Mouse (Mus musculus) heart, postnatal 4 days (tissue): ENCODE measurements around the gene Tsc1. TPM values are rescaled to one million over a fixed set of nuclear protein-coding genes. Genes with fewer than 3 reads are reported as not detected.

Experiments
- DNase-seq: peaks from one replicate; pipeline ENCODE4 v3.0.0; 2021
- total RNA-seq, 2 experiments: library from RNA; stranded (reverse); gene quantifications; 2 replicates each; pipeline ENCODE4 v1.2.3; 2021

Gene Tsc1
- total RNA-seq, 2 experiments from 2014 or later = 16.4 to 17.5 TPM

DNA sequence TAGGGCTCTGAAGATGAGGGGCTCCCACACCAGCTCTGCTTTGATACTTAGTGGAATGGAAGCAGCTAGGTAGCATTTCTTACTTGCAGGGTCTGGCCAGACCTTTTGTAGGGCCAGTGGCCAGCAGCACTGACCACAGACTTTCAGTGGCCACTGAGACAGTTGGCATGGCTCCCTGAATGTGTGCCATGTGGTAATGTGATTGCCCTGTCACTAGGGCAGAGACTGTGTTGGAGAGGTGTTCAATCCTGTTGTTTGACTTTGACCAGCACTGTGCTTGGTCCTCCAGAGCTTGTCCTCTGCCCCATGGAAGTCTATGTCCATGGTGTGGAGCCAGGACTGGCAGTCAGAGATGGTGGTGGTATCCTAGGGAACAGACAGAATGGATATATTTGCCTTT, 9.5 kb downstream of the Tsc1 start:
- DNase-seq = no peak

DNA sequence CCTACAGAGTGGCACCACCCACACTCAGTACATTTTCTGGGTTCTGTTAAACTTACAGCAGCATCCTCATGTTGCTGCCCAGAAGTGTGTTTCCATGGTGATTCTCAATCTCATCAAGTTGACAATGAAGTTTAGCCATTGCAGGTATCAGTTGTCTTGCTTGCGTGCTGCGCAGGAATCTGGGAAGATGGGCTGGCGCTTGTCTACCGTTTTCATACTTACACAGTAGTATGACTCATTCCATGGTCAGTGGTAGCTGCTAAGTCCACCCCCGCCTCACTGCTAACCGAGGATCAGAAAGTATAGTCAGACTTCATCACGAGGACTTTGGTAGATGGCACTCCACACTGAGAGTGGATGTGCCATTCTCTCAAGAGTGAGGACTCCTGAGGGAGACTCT, 12.3 kb downstream of the Tsc1 start:
- DNase-seq = no peak

DNA sequence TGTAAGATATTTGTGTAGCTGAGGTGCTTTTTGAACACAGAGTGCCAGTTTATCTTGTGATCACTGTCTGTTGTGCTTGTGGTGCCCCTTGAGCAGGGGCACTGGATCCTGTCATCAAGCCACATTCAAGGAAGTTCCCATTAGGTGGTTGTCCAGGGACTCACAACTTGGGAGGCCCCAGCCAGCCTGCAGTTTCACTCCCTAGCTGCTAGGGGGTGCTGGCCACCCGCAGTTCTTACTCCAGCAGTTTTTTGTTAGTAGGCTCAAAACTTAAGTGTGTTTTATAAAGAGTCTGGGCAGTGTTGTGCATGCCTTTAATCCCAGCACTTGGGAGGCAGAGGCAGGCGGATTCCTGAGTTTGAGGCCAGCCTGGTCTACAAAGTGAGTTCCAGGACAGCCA, 13.3 kb downstream of the Tsc1 start:
- peak; percentile 16 for DNase-seq

DNA sequence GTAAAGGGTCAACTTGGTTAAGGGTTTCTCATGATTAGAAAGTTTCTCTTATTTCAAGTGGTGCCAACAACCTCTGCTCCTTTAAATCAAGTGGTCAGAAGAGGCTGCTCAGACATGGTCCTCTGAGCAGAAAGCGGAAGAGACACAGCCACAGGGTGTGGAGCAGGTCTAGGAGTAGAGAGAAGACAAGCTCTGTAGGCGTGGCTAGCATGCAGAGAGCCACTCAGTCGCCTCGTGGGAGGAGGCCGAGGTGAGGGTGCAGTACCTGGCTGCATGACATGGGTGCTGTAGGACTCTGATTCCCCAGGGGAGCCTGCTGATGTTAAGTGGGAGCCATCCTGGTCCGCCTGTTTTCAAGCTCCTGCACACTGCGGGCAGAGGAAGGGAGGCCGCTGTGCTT, 15.2 kb downstream of the Tsc1 start:
- DNase-seq = no peak

DNA sequence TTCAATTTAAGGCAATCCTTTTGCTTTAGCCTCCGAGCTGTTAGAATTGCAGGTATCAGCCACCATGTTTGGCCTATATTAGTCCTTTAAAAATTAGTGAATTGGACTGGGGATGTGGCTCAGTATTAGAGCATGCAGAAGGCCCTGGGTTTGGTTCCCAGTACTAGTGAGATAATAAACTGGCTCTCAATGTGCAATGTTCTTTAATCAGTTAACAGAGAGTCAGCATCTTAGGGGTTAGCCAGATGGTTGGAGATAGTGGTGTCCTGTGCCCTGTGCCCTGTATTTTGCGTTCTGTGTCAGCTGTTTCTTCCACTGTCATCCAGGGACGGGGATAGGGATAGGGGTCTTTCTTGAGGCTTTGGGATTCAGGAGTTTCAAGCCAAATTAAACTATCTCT, 21.9 kb downstream of the Tsc1 start:
- no peak for DNase-seq

DNA sequence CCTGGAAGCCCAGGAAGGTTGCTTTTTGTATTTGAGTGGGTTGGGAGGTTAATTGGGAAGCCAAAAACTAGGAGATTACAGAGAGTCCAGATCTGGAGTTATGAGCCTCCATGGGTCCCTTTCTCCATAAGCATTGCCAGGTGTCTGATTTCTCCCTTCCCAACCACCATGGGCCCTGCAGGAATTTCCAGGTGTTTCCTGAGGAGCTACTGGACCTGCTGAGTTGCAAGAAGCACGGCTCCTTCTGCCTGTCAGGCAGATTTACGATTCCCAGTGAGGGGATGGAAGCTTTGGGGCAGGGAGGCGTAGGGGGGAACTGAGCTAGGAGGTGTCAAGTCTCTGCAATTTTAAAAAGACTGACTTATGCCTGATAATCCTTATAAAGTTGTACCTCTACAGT, 24.8 kb downstream of the Tsc1 start:
- DNase-seq = no peak

DNA sequence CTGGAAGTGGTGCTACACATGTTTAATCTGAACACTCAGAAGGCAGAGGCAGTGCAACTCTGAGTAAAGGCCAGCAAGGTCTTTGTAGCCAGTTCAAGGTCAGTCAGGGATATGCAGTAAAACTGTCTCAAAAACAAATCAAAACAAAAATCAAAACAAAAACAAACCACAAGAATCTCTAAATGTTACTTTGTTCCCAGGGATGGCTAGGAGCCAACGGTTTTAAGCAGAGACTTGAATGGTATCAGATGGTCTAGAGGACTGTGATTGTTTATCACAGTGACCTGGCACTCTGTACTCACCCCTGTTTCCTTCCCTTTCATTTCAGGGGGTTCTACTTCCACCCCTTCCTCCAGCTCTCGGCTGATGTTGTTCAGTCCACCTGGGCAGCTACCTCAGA, 30.4 kb downstream of the Tsc1 start:
- no peak for DNase-seq

DNA sequence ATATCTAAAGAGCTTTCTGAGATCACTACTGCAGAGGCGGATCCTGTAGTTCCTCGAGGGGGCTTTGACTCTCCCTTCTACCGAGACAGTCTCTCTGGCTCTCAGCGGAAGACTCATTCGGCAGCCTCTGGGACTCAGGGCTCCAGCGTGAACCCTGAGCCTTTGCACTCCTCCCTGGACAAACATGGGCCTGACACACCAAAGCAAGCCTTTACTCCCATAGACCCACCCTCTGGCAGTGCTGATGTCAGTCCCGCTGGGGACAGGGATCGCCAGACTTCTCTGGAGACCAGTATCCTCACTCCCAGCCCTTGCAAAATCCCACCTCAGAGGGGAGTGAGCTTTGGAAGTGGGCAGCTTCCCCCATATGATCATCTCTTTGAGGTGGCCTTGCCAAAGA, 35.0 kb downstream of the Tsc1 start:
- no peak for DNase-seq

DNA sequence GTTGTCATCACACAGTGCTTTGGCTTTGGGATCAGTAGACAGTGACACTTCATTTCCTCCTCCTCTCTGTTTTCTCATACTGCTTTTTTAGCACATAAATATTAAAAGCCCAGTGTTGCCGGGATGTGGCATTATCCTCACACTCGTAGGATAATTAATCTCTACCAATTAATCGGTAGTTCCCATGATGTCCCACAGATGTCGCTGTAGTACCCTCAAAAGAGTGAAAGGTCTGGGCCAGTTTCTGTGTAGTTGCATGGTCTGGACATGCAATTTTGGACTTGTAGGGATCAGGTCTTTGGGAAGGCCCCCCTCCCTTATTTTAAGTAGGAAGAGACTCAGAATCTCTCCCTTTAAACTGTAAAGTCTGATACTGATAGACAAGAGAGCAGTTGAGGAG, 39.7 kb downstream of the Tsc1 start:
- DNase-seq = peak; percentile 52

DNA sequence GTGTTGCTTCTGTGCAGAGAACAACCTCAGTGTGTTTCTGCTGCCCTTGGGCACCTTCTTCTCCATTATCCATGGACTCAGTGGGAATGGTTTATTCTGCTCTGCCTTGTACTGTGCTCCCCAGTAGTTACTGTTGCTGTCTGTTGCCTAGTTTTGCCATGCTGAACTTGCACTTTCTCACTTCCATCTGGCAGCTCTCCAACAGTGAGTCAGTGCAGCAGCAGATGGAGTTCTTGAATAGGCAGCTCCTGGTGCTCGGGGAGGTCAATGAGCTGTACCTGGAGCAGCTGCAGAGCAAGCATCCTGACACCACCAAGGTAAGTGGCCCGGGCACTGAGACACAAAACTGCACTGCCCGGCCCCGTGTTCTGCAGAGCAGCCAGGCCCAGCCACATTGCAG, 40.7 kb downstream of the Tsc1 start:
- peak; percentile 40 for DNase-seq

DNA sequence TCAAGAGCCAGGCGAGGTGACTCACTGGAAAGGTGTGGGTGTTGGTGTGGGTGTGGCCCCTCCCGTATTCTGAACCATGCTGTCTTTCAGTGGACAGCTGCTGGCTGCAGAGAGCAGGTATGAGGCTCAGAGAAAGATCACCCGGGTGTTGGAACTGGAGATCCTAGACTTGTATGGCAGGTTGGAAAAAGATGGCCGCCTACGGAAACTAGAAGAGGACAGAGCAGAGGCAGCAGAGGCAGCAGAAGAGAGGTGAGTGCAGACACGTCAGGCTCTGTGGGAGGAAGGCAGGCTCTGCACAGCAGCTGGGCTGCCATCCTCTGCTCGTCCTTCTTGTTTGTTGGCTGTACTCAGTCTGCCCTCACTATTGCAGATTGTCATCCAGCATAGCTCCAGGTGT, 44.9 kb downstream of the Tsc1 start:
- no peak for DNase-seq

DNA sequence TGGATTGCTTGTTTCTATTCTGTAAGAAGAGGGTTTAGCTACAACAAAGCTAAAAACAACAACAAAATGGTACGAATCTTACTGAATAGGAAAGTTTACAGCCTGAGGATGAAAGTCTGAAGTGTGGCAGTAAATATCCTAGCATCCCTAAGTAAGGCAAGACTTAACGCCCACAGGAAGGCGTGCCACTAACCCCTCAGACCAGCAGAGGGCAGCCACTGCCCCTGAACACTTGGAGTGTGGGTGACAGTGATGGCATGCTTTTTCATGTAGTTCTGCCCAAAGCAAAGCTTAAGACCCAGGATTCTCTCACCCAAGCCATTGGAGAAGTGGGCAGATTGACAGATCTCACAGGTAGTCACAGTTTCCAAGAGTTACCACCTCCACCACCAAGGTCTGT, 47.4 kb downstream of the Tsc1 start:
- DNase-seq = peak; percentile 48

DNA sequence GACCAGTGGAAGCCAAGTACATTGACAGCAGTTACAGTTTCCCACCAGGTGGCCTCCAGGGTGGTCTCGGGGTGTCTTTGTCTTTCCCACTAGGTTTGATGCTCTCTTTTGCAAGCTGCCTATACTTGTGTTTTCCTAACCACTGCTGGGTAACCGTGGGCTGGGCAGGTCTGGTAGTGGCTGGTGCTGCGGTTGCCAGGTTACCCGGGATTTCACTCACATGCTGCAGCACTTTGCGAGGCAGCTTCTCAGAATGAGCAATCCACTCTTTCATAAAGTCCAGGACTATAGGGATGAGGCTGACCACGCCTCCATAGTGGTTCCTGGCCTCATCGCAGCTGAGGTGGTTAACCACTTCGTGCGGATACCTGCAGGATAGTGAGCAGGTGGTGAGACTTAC, 51.7 kb downstream of the Tsc1 start:
- no peak for DNase-seq

DNA sequence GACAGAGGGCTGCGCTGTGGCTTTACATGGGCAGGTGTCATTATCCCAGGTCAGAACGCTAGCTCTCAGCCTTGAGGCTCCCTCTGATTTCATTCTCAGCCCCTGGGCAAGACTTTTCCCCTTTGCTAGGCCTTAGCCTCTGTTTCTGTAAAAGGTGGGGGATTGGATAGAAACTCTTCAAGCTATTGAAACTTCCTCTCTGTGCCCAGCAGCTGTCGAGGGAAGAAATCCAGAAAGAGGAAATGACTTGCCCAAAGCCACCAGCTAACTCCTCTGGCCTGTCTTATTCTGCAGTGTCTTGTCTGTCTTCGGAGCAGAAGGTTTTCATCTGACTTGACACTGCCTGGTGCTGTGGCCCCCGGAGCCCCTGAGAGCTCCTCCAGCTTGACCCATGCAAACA, 57.5 kb downstream of the Tsc1 start:
- no peak for DNase-seq

DNA sequence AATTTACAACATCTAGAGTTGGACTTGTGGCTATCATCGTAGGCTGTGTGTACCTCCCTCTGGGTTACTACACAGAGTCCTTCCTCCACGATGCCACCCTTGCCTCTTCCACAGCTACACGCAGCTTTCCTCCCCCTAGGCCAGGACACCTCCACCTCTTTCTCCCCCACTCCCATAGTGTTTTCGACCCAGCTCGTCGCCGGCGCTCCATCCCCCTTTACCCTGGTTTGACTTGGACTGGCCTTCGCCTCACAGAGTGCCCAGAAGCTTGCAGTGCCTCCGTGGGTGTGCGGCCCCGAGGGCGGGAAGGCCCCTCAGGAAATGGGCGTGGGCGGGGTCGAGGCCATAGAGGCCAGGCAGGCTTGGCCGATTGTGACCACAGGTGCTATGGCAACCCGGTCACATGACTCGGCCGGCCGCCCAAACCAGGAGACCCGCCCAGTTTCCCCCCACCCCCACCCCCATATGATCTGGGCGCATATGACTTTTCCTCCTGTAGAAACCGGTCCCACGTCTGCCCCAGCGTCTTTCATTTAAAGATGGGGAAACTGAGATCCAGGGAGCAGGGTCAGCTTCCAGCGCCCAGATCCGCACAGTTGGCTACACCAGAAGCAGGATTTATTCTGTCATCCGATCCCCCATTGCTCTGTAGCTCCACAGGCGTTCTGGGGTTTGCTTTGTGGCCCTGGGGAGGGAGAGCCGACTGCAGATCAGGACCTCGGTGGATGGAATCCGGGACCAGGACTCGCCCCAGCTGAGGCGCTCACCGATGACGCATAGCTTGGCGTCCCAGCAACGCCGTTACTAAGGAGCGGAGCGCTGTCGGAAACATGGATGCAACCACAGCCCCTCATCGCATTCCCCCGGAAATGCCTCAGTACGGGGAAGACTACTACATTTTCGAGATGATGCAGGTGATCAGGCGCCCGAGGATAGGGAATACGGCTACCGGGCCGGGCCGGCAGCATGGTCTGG, 58.6 kb downstream of the Tsc1 start, which contains the start of the genes Spaca9 and Ak8:
Gene Spaca9 (minus strand): TSS at position 367 of the 975 bp plus-strand sequence.
Gene Ak8 (plus strand): TSS at position 804 of the 975 bp plus-strand sequence.
- peak; percentile 87 for DNase-seq

DNA sequence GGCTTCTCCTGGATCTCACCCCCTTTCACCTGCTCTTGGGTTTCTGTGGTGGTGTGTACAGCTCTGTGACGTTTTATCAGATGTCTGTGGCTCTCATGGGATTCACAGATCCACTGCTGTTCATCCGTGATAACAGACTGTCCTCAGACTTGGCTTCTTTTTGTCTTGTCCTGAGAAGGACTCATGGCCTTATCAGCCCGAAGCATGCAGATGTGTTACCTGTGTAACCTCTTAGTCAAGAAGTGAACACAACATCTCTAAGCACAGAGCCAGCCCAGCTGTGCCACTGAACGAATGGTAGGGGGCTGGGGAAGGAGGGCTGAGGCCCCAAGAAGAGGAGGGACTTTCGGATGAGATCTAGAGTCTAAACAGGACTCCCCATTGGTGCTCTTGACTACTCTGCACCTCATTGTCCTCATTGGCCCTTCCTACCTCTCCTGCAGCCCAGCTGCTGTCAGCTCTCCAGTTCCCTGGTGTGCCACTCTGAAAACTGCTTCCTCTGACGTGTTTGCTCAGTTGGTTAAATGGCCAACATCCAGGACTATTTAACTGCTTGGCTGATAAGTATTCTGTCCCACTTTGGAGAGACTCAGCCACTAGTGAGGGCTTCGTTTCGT, 60.7 kb downstream of the Tsc1 start:
- no peak for DNase-seq

DNA sequence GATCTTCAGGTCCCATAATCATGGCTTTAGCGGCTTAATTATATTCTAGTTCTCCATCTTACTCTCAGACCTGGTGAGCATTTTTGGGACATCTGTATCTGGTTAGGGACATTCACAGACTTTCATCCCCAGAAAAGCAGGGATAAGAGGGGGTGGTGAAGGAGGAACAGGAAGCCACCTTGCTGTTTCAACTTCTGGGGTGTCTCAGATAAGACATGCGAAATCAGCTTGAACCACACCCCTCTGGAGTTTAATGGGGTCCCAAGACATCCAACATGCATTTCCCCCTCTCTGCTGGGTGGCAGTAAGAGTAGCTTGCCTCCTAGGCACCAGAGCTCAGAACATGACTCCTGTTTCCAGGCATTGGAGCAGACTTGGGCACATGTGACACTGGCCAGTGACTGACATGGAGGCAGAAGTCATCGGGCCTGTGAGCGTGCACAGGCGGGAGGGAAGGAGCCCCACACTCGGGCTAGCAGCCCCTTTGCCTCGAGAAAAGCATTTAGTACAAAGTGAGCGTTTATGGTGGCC, 65.1 kb downstream of the Tsc1 start:
- DNase-seq = no peak

DNA sequence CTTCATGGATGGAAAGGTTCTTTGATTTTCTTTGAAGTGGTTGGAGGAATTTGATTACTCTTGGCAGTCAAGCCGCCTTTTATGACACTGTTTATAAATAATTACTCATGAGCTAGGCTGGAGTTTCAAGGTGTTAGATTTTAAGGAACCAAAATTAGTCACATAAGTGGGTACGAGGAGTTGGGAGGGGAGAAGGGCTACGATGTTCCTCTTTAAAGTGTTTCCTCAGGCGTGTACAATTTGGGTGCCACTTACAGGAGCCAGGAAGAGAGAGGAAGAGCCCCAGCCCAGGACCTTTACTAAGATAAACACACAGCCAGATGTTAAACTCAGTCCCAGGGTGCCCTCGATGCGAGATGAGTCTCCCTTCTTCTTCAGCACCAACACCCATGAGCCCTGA, 65.8 kb downstream of the Tsc1 start:
- no peak for DNase-seq

DNA sequence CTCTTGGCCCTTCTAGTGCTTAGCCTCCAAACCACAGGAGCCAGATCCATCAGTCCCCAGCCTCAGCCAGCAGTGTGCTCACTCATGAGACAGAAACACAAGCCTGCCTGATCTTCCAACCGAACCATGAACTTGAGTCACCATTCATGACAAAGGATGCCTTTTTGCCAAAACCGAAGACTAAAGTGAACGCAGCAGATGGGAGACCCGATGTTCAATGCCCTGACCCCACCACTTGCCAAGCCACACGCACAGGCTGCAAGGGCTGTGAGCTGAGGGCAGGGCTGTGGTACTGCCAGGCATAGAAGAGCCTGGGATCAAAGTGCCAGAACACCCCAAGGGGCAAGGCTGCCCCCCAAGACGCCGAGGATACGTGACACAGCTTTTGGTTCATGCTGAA, 72.0 kb downstream of the Tsc1 start:
- no peak for DNase-seq

DNA sequence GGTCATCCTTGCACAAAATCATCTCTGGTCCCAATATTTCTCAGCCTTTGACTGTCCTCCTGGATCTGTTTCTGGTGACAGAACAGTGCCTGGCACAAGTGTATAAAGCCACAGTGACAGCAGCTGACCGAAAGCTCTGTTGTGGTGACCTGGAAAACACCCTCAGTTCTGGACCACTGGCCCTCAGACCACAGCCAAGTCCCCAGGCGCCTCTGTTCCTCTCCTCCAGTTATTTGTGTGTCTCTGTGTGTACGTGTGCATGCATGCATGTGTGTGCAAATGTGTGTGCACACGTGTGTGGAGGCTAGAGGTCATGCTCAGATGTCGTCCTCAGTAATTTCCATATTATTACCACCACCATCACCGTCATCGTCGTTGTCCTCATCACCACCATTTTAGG, 81.4 kb downstream of the Tsc1 start:
- DNase-seq = no peak

DNA sequence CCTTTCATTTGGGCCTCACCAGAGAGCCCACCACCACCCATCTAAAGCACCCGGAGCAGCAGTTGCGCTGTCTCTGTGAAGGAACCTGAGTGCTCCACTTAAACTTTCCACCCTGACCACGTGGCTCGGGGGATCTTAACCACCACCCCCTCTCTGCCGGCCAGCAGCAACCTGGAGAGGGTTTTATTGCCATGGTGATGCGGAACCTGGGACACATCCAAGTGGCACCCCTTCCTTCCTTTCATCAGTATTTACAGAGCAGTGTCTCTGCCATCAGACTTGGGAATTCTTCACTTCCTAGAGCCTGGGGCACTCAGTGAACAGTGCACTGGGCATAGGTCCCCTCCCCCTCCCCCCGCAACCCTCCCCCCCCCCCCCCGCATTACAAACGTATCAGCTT, 82.9 kb downstream of the Tsc1 start:
- no peak for DNase-seq

DNA sequence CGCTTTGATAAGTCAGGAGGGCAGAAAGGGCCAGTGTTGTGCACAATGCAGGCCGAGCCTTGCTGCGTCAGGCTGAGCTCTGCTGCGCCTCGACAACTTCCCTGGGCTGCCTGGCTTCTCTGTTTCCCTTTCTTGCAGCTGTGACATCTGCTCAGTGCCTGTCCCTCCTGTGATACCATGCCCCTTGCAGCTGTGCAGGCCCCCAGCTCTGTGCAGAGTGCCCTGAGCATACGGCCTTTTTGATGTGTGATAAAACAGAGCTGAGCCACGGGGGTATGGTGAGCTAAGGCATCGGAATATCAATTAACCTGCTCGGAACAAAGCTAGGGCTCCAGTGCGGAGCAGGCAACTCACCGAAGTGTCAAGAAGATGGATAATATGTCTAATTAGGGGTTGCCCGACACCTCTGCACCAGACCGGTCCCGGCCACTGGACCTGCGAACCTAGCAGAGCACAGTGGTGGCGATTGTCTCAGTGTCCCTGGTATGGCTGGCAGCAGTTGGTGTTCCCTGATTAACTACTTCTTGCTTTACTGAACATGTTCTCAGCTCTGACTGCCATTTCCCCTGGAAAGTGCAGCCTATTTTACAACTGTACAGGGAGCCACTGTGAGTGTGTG, 86.9 kb downstream of the Tsc1 start:
- no peak for DNase-seq

DNA sequence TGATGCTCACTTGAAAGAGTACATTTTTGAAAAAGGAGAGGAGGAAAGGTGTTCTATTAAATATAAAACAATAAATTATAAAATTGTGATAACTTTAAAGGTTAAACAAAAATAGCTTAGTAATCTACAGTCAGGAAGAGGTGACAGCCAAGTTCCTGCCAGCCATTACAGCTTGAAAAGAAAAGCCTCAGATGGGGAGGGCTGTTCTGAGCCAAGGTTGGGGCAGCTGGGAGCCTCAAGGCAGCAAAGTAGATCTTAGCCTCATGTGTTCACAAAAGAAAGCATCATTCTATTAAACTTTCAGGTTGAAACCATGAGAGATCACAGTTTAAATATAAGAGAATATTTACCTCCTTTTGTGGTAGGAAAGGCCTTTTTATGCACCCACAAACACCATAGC, 89.6 kb downstream of the Tsc1 start:
- DNase-seq = no peak
